Mouse (Mus musculus) lung, adult 2 months (tissue): ENCODE data around the gene Atp1a3.

Source experiments
- CTCF ChIP-seq: fragments of 200-500 bp; IDR thresholded peaks from 2 replicates; pipeline ENCODE4 v1.5.1; 2011; ENCODE audit warnings: mild to moderate bottlenecking, low read length, control low read depth; ENCODE audit not compliant: insufficient read depth
- POLR2A ChIP-seq: fragments of 200-500 bp; IDR thresholded peaks from 2 replicates; pipeline ENCODE4 v1.6.1; 2011; ENCODE audit warnings: low read depth, mild to moderate bottlenecking, control low read depth, low read length, borderline replicate concordance; ENCODE audit errors: extremely low read depth

GRCm38 (mm10) chr7:25004806-25005205 is 952 bp downstream of the Atp1a3 start:
- TF ChIP-seq CTCF (no peak), POLR2A (no peak)
